Mouse (Mus musculus): ENCODE data around the gene Bcorl1. TPM values are rescaled to one million over a fixed set of nuclear protein-coding genes. Genes with fewer than 3 reads are reported as not detected.
A peak's percentile ranks its signal among the peaks of the same experiment; 100 is the strongest.
"Not testable (repeated sequence)": the region's sequence is repeated elsewhere in the genome, so short reads cannot be mapped to it uniquely, and the experiment has no call there.

Bcorl1 gene
- polyA plus RNA-seq, 1 experiment: 3.5 TPM

DNA sequence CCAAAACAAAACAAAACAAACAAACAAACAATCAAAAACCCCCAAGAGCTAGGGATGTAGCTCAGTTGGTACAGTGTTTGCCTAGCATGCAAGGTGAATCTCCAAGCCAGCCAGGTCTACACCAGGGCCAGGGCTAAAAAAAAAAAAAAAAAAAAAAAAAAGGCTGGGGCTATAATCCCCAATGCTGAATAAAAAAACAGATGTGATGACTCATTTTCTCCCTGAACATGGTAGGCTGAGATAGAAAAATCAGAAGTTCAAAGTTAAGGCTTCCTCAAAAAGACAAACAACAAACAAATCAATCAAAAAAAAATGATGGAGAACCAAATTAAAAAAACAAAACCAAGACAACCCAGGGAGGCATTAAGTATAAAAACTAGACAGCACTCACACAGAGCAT is 87.9 kb downstream of the Bcorl1 start:
- no peak for DNase-seq
- H3K4me1 ChIP-seq (ENCODE audit: control insufficient read depth, insufficient read depth, low read length): 0 out of 2 replicates have a peak, but pooled peaks cover 2% of the 10 kb centered on the region

DNA sequence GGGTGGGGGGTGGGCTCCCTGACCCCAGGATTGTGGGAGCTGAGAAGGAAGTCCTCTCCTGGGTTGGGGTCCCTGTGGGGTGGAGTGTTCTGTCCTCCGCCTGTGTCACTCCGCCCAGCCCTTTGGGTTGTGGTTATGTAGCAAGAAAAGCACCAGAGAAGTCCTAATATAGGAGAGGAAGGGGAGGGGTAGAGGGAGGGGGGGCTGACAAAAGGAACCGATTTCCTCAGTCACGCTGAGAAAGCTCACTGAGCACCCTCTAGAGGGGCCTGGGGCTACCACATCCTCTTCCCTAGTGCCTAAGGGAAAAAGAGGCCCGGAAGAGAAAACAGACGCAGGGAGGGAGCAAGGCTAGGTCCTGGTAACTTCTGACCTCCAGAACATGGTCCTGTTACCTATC is 88.4 kb downstream of the Bcorl1 start:
- WGBS: 57% methylated on average over 6 of the region's 6 CpGs
- TF ChIP-seq CTCF (conservative IDR thresholded peaks at IDR 0.05; ENCODE audit: insufficient read depth, insufficient read length, low read depth, low read length): 0 out of 2 replicates have a peak, but pooled peaks have one; percentile 8
- TF ChIP-seq POLR2A (IDR thresholded peaks at IDR 0.05; ENCODE audit: low read depth, low read length): no peak

More for the DNA sequence above, 87.9 kb downstream of the Bcorl1 start:
- H3K36me3 ChIP-seq (ENCODE audit: control insufficient read depth, insufficient read depth, low read length): no peaks in the 10 kb centered on the region
- no peak overlapping the region for H3K4me3 ChIP-seq (ENCODE audit: insufficient read depth, low read depth, low read length)
- no peaks in the 10 kb centered on the region for H3K27me3 ChIP-seq (replicated peaks; ENCODE audit: control insufficient read depth, insufficient read depth, low read length)
- TF ChIP-seq POLR2A (IDR thresholded peaks at IDR 0.05; ENCODE audit: low read depth, low read length): no peak
- TF ChIP-seq CTCF (conservative IDR thresholded peaks at IDR 0.05; ENCODE audit: insufficient read depth, insufficient read length, low read depth, low read length): no peak
- no peak overlapping the region for H3K27ac ChIP-seq (ENCODE audit: insufficient read depth, low read depth, low read length)

GRCm38 (mm10) chrX:48432599-48433526 is 91.7 kb downstream of the Bcorl1 start:
- Histone ChIP-seq H3K27ac (ENCODE audit: insufficient read depth, low read depth, low read length) (no peak overlapping the region), H3K4me3 (ENCODE audit: insufficient read depth, low read depth, low read length) (no peak overlapping the region), H3K36me3 (ENCODE audit: control insufficient read depth, insufficient read depth, low read length) (no peaks in the 10 kb centered on the region), H3K27me3 (replicated peaks; ENCODE audit: control insufficient read depth, insufficient read depth, low read length) (no peaks in the 10 kb centered on the region), H3K4me1 (ENCODE audit: control insufficient read depth, insufficient read depth, low read length) (0 out of 2 replicates have a peak, but pooled peaks cover under 1% of the 10 kb centered on the region)
- DNase-seq: no peak
- 53% methylated on average over 15 of the region's 15 CpGs for WGBS
- TF ChIP-seq POLR2A (IDR thresholded peaks at IDR 0.05; ENCODE audit: low read depth, low read length): no peak
- no peak for TF ChIP-seq CTCF (conservative IDR thresholded peaks at IDR 0.05; ENCODE audit: insufficient read depth, insufficient read length, low read depth, low read length)

More for the DNA sequence above, 88.4 kb downstream of the Bcorl1 start:
- Histone ChIP-seq H3K27me3 (replicated peaks; ENCODE audit: control insufficient read depth, insufficient read depth, low read length) (no peaks in the 10 kb centered on the region), H3K4me3 (ENCODE audit: insufficient read depth, low read depth, low read length) (no peak overlapping the region), H3K36me3 (ENCODE audit: control insufficient read depth, insufficient read depth, low read length) (no peaks in the 10 kb centered on the region), H3K4me1 (ENCODE audit: control insufficient read depth, insufficient read depth, low read length) (0 out of 2 replicates have a peak, but pooled peaks cover 2% of the 10 kb centered on the region), H3K27ac (ENCODE audit: insufficient read depth, low read depth, low read length) (no peak overlapping the region)
- peak; percentile 30 for DNase-seq

DNA sequence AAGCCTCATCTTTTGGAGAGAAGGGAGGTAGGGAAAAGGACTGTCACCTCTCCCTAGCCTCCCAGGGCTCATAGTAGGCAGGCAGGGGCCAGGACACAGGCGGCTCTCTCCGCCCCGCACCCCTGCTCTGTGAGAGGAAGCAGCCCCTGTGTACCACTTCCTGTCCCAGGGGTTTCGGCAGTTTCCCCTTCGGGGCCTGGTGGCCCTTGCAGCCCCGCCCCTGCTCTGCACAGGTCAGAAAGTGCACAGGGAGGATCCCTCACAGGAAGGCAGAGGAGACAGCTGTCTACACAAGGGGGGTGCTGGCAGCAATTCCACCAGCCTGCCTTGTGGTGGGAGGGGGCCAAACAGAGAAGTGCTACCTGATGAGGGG is 92.4 kb downstream of the Bcorl1 start:
- Histone ChIP-seq H3K27me3 (replicated peaks; ENCODE audit: control insufficient read depth, insufficient read depth, low read length) (no peaks in the 10 kb centered on the region), H3K27ac (ENCODE audit: insufficient read depth, low read depth, low read length) (no peak overlapping the region), H3K4me1 (ENCODE audit: control insufficient read depth, insufficient read depth, low read length) (no peaks in the 10 kb centered on the region), H3K36me3 (ENCODE audit: control insufficient read depth, insufficient read depth, low read length) (no peaks in the 10 kb centered on the region), H3K4me3 (ENCODE audit: insufficient read depth, low read depth, low read length) (no peak overlapping the region)
- 31% methylated on average over 5 of the region's 6 CpGs for WGBS
- TF ChIP-seq CTCF (conservative IDR thresholded peaks at IDR 0.05; ENCODE audit: insufficient read depth, insufficient read length, low read depth, low read length) (no peak), POLR2A (IDR thresholded peaks at IDR 0.05; ENCODE audit: low read depth, low read length) (no peak)
- peak; percentile 40 for DNase-seq

- 93% methylated on average over 1 of the region's 1 CpGs for WGBS
- Histone ChIP-seq H3K4me1 (ENCODE audit: control insufficient read depth, insufficient read depth, low read length) (no peaks in the 10 kb centered on the region), H3K27ac (ENCODE audit: insufficient read depth, low read depth, low read length) (no peak overlapping the region)
These were observed 93.1 kb downstream of the Bcorl1 start for GRCm38 (mm10) chrX:48434251-48434650.

DNA sequence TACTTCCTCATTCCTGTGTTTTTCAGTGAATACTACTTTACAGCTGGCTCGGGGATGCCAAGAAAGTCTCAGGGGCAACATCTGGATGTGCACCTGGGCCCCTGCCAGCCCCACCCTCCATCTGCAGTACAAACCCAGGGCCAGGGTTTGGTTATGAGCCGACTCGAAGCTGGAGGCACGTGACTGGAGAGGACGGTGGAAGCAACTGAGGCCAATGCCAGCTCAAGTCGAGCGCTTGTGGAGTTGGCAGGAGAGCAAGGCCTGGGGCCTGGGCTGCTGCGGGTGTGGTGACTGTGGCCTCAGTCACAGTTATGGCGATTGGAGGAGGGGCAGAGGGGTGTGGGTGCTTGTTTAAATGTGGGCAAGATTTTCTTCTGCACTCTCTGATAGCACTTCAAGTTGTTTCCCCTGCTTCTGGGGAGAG is 94.3 kb downstream of the Bcorl1 start:
- Histone ChIP-seq H3K4me3 (ENCODE audit: insufficient read depth, low read depth, low read length) (no peak overlapping the region), H3K27me3 (replicated peaks; ENCODE audit: control insufficient read depth, insufficient read depth, low read length) (no peaks in the 10 kb centered on the region), H3K36me3 (ENCODE audit: control insufficient read depth, insufficient read depth, low read length) (no peaks in the 10 kb centered on the region), H3K27ac (ENCODE audit: insufficient read depth, low read depth, low read length) (no peak overlapping the region), H3K4me1 (ENCODE audit: control insufficient read depth, insufficient read depth, low read length) (no peaks in the 10 kb centered on the region)
- TF ChIP-seq CTCF (conservative IDR thresholded peaks at IDR 0.05; ENCODE audit: insufficient read depth, insufficient read length, low read depth, low read length) (no peak), POLR2A (IDR thresholded peaks at IDR 0.05; ENCODE audit: low read depth, low read length) (no peak)
- WGBS: 49% methylated on average over 9 of the region's 9 CpGs
- DNase-seq: no peak

More at GRCm38 (mm10) chrX:48434251-48434650, 93.1 kb downstream of the Bcorl1 start:
- H3K36me3 ChIP-seq (ENCODE audit: control insufficient read depth, insufficient read depth, low read length): no peaks in the 10 kb centered on the region
- no peaks in the 10 kb centered on the region for H3K27me3 ChIP-seq (replicated peaks; ENCODE audit: control insufficient read depth, insufficient read depth, low read length)
- DNase-seq: no peak
- TF ChIP-seq POLR2A (IDR thresholded peaks at IDR 0.05; ENCODE audit: low read depth, low read length): no peak
- TF ChIP-seq CTCF (conservative IDR thresholded peaks at IDR 0.05; ENCODE audit: insufficient read depth, insufficient read length, low read depth, low read length): no peak
- H3K4me3 ChIP-seq (ENCODE audit: insufficient read depth, low read depth, low read length): no peak overlapping the region

- WGBS: 84% methylated on average over 2 of the region's 7 CpGs
- H3K36me3 ChIP-seq (ENCODE audit: control insufficient read depth, insufficient read depth, low read length); H3K27ac ChIP-seq (ENCODE audit: insufficient read depth, low read depth, low read length); H3K27me3 ChIP-seq (replicated peaks; ENCODE audit: control insufficient read depth, insufficient read depth, low read length); H3K4me1 ChIP-seq (ENCODE audit: control insufficient read depth, insufficient read depth, low read length); H3K4me3 ChIP-seq (ENCODE audit: insufficient read depth, low read depth, low read length); DNase-seq: not testable (repeated sequence)
These were observed 94.9 kb downstream of the Bcorl1 start for GRCm38 (mm10) chrX:48436082-48436481.
